ENCODE assay signal across 24 mouse cellular contexts in genomic region chr3:28142121-28142520, GRCm38 (mm10).
A peak's percentile ranks its signal among the peaks of the same experiment; 100 is the strongest.
DNase-seq lines count a peak whose midpoint lies in the region; ATAC-seq and TF ChIP-seq lines count a peak whose summit lies in the region.
"Had no signal": no experiment of that assay in that cellular context is flagged by ENCODE, and none has a peak within 500 bp of the region (broad histone marks: within the 10 kb centered on the region; RNA-seq: fewer than 3 reads in every experiment).

No protein-coding gene starts in this region.

- H3K4me3 ChIP-seq in lung, postnatal 0 days (ENCODE audit: low read depth, low read length), result no peak overlapping the region
- no peak overlapping the region for H3K4me3 ChIP-seq in kidney, embryonic 15.5 days (replicated peaks)
- H3K4me3 ChIP-seq in forebrain, postnatal 0 days (ENCODE audit: low read depth, low read length), result no peak overlapping the region
- H3K4me3 ChIP-seq: embryonic facial prominence, embryonic 15.5 days; forebrain, embryonic 10.5 days; heart, embryonic 15.5 days; hindbrain, embryonic 15.5 days; limb, embryonic 12.5 days; liver, embryonic 13.5 days; midbrain, embryonic 13.5 days; neural tube, embryonic 15.5 days had no signal

- 61% methylated on average over 2 of the region's 2 CpGs for WGBS in lung, postnatal 0 days
- 76% methylated on average over 2 of the region's 2 CpGs for WGBS in kidney, embryonic 15.5 days
- WGBS in forebrain, postnatal 0 days, result 75% methylated on average over 2 of the region's 2 CpGs

- H3K4me1 ChIP-seq in lung, postnatal 0 days (ENCODE audit: insufficient read depth, low read depth, low read length), result no peaks in the 10 kb centered on the region
- no peaks in the 10 kb centered on the region for H3K4me1 ChIP-seq in kidney, embryonic 15.5 days
- no peaks in the 10 kb centered on the region for H3K4me1 ChIP-seq in forebrain, postnatal 0 days (ENCODE audit: insufficient read depth)
- H3K4me1 ChIP-seq: embryonic facial prominence, embryonic 15.5 days; forebrain, embryonic 10.5 days; heart, embryonic 15.5 days; hindbrain, embryonic 15.5 days; limb, embryonic 12.5 days; liver, embryonic 13.5 days; midbrain, embryonic 13.5 days; neural tube, embryonic 15.5 days had no signal

- no peak overlapping the region for H3K9ac ChIP-seq in lung, postnatal 0 days (replicated peaks; ENCODE audit: low read depth)
- no peak overlapping the region for H3K9ac ChIP-seq in kidney, embryonic 15.5 days
- H3K9ac ChIP-seq in forebrain, postnatal 0 days, result no peak overlapping the region
- H3K9ac ChIP-seq: embryonic facial prominence, embryonic 15.5 days; heart, embryonic 15.5 days; hindbrain, embryonic 15.5 days; limb, embryonic 12.5 days; liver, embryonic 13.5 days; midbrain, embryonic 13.5 days; neural tube, embryonic 15.5 days had no signal

- H3K9me3 ChIP-seq in lung, postnatal 0 days (ENCODE audit: low read length), result no peaks in the 10 kb centered on the region
- no peaks in the 10 kb centered on the region for H3K9me3 ChIP-seq in kidney, embryonic 15.5 days (replicated peaks)
- H3K9me3 ChIP-seq in forebrain, postnatal 0 days (ENCODE audit: low read length), result no peaks in the 10 kb centered on the region
- H3K9me3 ChIP-seq: embryonic facial prominence, embryonic 15.5 days; forebrain, embryonic 10.5 days; G1E; heart, embryonic 15.5 days; hindbrain, embryonic 15.5 days; limb, embryonic 12.5 days; liver, embryonic 13.5 days; neural tube, embryonic 15.5 days had no signal

- no peak overlapping the region for H3K27ac ChIP-seq in lung, postnatal 0 days (ENCODE audit: low read length)
- H3K27ac ChIP-seq in kidney, embryonic 15.5 days, result no peak overlapping the region
- H3K27ac ChIP-seq in forebrain, postnatal 0 days (ENCODE audit: low read depth, low read length), result no peak overlapping the region
- H3K27ac ChIP-seq: embryonic facial prominence, embryonic 15.5 days; forebrain, embryonic 10.5 days; heart, embryonic 15.5 days; hindbrain, embryonic 15.5 days; limb, embryonic 12.5 days; liver, embryonic 13.5 days; macrophage; midbrain, embryonic 13.5 days; neural tube, embryonic 15.5 days had no signal

- H3K4me2 ChIP-seq in lung, postnatal 0 days (replicated peaks; ENCODE audit: low read depth, low read length), result no peak overlapping the region
- no peak overlapping the region for H3K4me2 ChIP-seq in kidney, embryonic 15.5 days
- H3K4me2 ChIP-seq in forebrain, postnatal 0 days (ENCODE audit: low read depth), result no peak overlapping the region
- H3K4me2 ChIP-seq: embryonic facial prominence, embryonic 15.5 days; heart, embryonic 15.5 days; hindbrain, embryonic 15.5 days; limb, embryonic 12.5 days; liver, embryonic 13.5 days; midbrain, embryonic 13.5 days; neural tube, embryonic 15.5 days had no signal

- TF ChIP-seq EP300 in lung, postnatal 0 days (IDR thresholded peaks at IDR 0.05), result no peak

- no peaks in the 10 kb centered on the region for H3K27me3 ChIP-seq in lung, postnatal 0 days (replicated peaks; ENCODE audit: insufficient read depth, low read length)
- H3K27me3 ChIP-seq in kidney, embryonic 15.5 days, result no peaks in the 10 kb centered on the region
- no peaks in the 10 kb centered on the region for H3K27me3 ChIP-seq in forebrain, postnatal 0 days (ENCODE audit: insufficient read depth, low read length)
- H3K27me3 ChIP-seq: embryonic facial prominence, embryonic 15.5 days; heart, embryonic 15.5 days; hindbrain, embryonic 15.5 days; limb, embryonic 12.5 days; liver, embryonic 13.5 days; midbrain, embryonic 13.5 days; neural tube, embryonic 15.5 days had no signal

- intact Hi-C loops in heart, postnatal 10 days (cut with DNase I), result no loop called here

- TF ChIP-seq CTCF in lung, postnatal 0 days (IDR thresholded peaks at IDR 0.05), result no peak
- TF ChIP-seq CTCF in forebrain, postnatal 0 days (IDR thresholded peaks at IDR 0.05; ENCODE audit: low read depth), result no peak

- H3K36me3 ChIP-seq in lung, postnatal 0 days (ENCODE audit: insufficient read depth, low read length), result no peaks in the 10 kb centered on the region
- no peaks in the 10 kb centered on the region for H3K36me3 ChIP-seq in kidney, embryonic 15.5 days
- H3K36me3 ChIP-seq in forebrain, postnatal 0 days (ENCODE audit: insufficient read depth), result no peaks in the 10 kb centered on the region
- H3K36me3 ChIP-seq: embryonic facial prominence, embryonic 15.5 days; forebrain, embryonic 10.5 days; G1E; heart, embryonic 15.5 days; hindbrain, embryonic 15.5 days; limb, embryonic 12.5 days; liver, embryonic 13.5 days; midbrain, embryonic 13.5 days; neural tube, embryonic 15.5 days had no signal

- peak; percentile 31 for DNase-seq in lung, postnatal 0 days (ENCODE audit: low spot score)
- DNase-seq in lung, postnatal 4 days, result no peak
- peak; percentile 25 to 26 for DNase-seq in gastrocnemius, adult 8-10 months (ENCODE audit: low spot score in 2 of 2)
- peak; percentile 54 to 63 for DNase-seq in heart, postnatal 10 days
- DNase-seq in lung, postnatal 36 days, result peak; percentile 66
- DNase-seq in forebrain, postnatal 0 days, result no peak
- DNase-seq: adrenal gland, adult 8-10 months; cerebellum, postnatal 10 days; embryo, embryonic 11 days; kidney, postnatal 14 days; liver, embryonic 13.5 days; right cerebral cortex, postnatal 4 days had no signal

- ATAC-seq in lung, postnatal 0 days, result peak; percentile 35; the same call in 1 of the 2 replicates
- ATAC-seq in kidney, embryonic 15.5 days (replicated peaks; ENCODE audit: low FRiP score), result no peak
- ATAC-seq in forebrain, postnatal 0 days, result no peak
- ATAC-seq: CD4-positive, CD25-positive, alpha-beta regulatory T cell, adult 4 months; intestine, embryonic 16.5 days; midbrain, embryonic 13.5 days had no signal

Comparison
In these comparisons a context has a peak if more than half of its experiments do, and no peak if none do; other contexts are left out.
1. DNase-seq: peak in lung, postnatal 0 days (single experiment), gastrocnemius, adult 8-10 months (2 of 2), heart, postnatal 10 days (2 of 2) and lung, postnatal 36 days (single experiment); none in lung, postnatal 4 days (0 of 2) and forebrain, postnatal 0 days (single experiment).